Mouse (Mus musculus) G1E (cell line): ENCODE data around the gene Tex37.

Experiments
- CTCF ChIP-seq: IDR thresholded peaks from 2 replicates; pipeline ENCODE4 v1.5.1; 2012; ENCODE audit warnings: low read depth, low read length, inconsistent platforms, mixed read lengths
- POLR2AphosphoS5 ChIP-seq: IDR thresholded peaks from 2 replicates; pipeline ENCODE4 v1.6.1; 2012; ENCODE audit warnings: low read depth, low read length, inconsistent platforms; ENCODE audit not compliant: insufficient replicate concordance
- TAL1 ChIP-seq: conservative IDR thresholded peaks from 2 replicates; pipeline ENCODE4 v1.6.1; 2012; ENCODE audit warnings: low read depth, low read length, inconsistent platforms, mixed read lengths

- TF ChIP-seq CTCF (no peak), TAL1 (no peak), POLR2AphosphoS5 (no peak)
Measured at GRCm38 (mm10) chr6:70955841-70956240, 37.1 kb upstream of the Tex37 start.
